Mouse (Mus musculus): ENCODE measurements around the gene Lrpprc. TPM values are rescaled to one million over a fixed set of nuclear protein-coding genes. Genes with fewer than 3 reads are reported as not detected.

Gene Lrpprc
- polyA plus RNA-seq, 1 experiment from 2014 or later = 54.8 TPM

DNA sequence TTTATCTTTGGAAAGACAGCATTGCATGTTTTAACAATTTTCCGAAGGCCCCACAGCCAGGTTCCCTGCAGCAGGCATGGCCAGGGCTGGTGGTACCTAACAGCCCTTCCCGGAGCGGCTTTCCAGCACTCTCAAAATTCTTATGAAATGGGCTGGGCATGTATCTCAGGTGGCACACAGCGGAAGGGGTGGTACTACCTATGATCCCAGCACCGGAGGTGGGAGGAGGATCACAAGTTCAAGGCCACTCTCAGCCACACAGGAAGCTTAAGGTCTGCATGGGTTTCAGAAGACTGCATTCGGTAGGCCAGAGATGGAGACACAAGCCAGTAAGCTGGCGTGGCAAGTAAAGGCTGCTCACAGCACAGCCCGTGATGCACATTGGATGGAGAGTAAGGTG lies 31.6 kb downstream of the Lrpprc start:
- Histone ChIP-seq H3K27me3 (replicated peaks) (no peaks in the 10 kb centered on the region), H3K4me3 (no peak overlapping the region), H3K36me3 (peaks cover 58% of the 10 kb centered on the region), H3K4me1 (no peaks in the 10 kb centered on the region), H3K9me3 (no peaks in the 10 kb centered on the region), H3K4me2 (no peak overlapping the region), H3K9ac (no peak overlapping the region), H3K27ac (replicated peaks) (no peak overlapping the region)
- WGBS = 83% methylated on average over 8 of the region's 8 CpGs
- no peak for ATAC-seq (ENCODE audit: extremely low read depth, insufficient number of reproducible peaks, low FRiP score, low TSS enrichment)

DNA sequence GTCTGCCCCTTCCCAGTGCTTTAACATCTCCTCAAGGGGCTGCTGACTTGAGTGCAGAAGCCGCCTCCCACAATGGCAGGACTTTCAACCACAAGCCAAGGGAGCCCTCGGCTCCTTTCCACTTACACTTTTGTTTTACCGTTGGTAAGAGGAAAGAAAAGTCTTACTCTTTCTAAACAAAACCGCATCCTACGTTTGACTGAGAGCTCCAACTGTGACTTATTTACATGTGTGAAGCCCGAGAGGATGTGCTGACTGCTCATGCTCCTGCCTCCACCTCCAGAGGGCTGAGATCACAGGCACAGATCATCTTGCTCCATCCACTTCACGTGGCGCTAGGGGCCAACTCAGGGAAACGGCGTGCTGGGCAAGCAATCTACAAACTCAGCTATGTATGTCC lies 32.2 kb downstream of the Lrpprc start:
- Histone ChIP-seq H3K36me3 (peaks cover 55% of the 10 kb centered on the region), H3K27ac (replicated peaks) (no peak overlapping the region), H3K4me2 (no peak overlapping the region), H3K9ac (no peak overlapping the region), H3K27me3 (replicated peaks) (no peaks in the 10 kb centered on the region), H3K9me3 (no peaks in the 10 kb centered on the region), H3K4me3 (no peak overlapping the region), H3K4me1 (no peaks in the 10 kb centered on the region)
- WGBS = 43% methylated on average over 10 of the region's 10 CpGs
- ATAC-seq (ENCODE audit: extremely low read depth, insufficient number of reproducible peaks, low FRiP score, low TSS enrichment) = no peak

DNA sequence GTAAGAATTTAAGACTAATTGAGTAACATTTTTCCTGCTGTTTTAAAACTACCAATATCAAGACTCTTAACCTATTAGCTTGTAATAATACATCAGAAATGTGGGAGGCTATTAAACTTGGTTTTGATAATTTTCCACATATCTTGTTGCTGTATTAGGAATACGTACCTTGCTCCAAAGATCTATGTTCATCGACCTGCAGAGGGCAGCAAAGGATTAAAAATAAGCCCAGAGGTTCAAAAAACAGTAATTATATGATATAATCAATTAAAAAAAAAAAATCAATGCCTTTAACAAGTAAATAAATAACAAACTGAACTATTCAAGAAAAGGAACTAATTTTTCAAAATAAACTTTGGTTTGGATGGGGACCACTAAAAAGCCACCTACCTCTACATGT lies 34.5 kb downstream of the Lrpprc start:
- H3K4me2 ChIP-seq = no peak overlapping the region
- no peak overlapping the region for H3K9ac ChIP-seq
- H3K4me3 ChIP-seq = no peak overlapping the region
- no peak overlapping the region for H3K27ac ChIP-seq (replicated peaks)
- peaks cover 8% of the 10 kb centered on the region; the same call in 1 of the 2 replicates for H3K4me1 ChIP-seq
- H3K27me3 ChIP-seq (replicated peaks) = no peaks in the 10 kb centered on the region
- no peaks in the 10 kb centered on the region for H3K9me3 ChIP-seq
- no peak for ATAC-seq (ENCODE audit: extremely low read depth, insufficient number of reproducible peaks, low FRiP score, low TSS enrichment)
- H3K36me3 ChIP-seq = peaks cover 49% of the 10 kb centered on the region
- WGBS = 61% methylated on average over 2 of the region's 2 CpGs

DNA sequence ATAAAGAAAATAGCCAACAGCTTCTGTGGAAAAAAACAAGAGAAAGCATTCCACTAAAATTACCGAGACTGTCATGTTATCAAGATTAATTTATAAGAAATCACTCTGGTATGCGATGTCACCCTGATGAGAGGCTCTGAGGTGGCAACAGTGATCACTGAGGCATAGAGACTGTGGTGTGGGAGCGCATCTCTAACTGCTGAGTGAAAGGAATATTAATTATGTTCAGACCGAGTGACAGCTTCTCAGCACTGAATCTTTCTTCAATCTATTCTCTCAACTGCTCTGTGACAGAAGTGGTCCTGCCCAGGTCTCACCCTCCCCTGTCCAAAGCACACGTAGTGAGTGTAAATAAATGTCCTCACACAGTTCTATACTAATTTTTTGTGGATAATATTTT lies 37.1 kb downstream of the Lrpprc start:
- H3K27me3 ChIP-seq (replicated peaks) = no peaks in the 10 kb centered on the region
- no peak overlapping the region for H3K4me3 ChIP-seq
- no peak overlapping the region for H3K9ac ChIP-seq
- no peak overlapping the region for H3K27ac ChIP-seq (replicated peaks)
- no peak overlapping the region for H3K4me2 ChIP-seq
- no peak for ATAC-seq (ENCODE audit: extremely low read depth, insufficient number of reproducible peaks, low FRiP score, low TSS enrichment)
- no peaks in the 10 kb centered on the region for H3K9me3 ChIP-seq
- 88% methylated on average over 5 of the region's 5 CpGs for WGBS
- H3K4me1 ChIP-seq = peaks cover 12% of the 10 kb centered on the region; the same call in 1 of the 2 replicates
- peaks cover 53% of the 10 kb centered on the region for H3K36me3 ChIP-seq

DNA sequence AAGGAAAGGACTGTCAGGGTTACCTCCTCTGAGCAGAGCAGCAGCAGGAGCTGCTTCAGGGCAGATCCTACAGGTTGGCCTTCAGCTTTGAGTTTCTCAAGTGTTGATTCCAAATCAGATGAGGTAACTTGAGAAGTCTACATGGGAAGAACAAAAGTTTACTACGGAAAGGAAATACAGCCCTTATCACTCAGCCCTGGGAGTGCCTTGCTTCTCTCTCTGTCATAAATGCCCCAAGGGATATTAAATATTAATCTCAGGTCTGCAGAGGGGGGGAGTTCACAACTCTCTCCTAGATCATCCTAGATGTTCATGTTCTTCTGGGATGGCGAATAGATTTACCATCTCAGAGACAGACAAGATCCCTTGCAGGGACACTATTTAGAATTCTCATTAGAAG lies 38.3 kb downstream of the Lrpprc start:
- H3K4me3 ChIP-seq = no peak overlapping the region
- H3K27me3 ChIP-seq (replicated peaks) = no peaks in the 10 kb centered on the region
- H3K4me1 ChIP-seq = peaks cover 12% of the 10 kb centered on the region; the same call in 1 of the 2 replicates
- peaks cover 58% of the 10 kb centered on the region for H3K36me3 ChIP-seq
- ATAC-seq (ENCODE audit: extremely low read depth, insufficient number of reproducible peaks, low FRiP score, low TSS enrichment) = no peak
- H3K9me3 ChIP-seq = no peaks in the 10 kb centered on the region
- 72% methylated on average over 2 of the region's 2 CpGs for WGBS
- no peak overlapping the region for H3K4me2 ChIP-seq
- no peak overlapping the region for H3K9ac ChIP-seq
- 0 out of 2 replicates have a peak overlapping the region, but pooled peaks have one; percentile 17 for H3K27ac ChIP-seq (replicated peaks)

DNA sequence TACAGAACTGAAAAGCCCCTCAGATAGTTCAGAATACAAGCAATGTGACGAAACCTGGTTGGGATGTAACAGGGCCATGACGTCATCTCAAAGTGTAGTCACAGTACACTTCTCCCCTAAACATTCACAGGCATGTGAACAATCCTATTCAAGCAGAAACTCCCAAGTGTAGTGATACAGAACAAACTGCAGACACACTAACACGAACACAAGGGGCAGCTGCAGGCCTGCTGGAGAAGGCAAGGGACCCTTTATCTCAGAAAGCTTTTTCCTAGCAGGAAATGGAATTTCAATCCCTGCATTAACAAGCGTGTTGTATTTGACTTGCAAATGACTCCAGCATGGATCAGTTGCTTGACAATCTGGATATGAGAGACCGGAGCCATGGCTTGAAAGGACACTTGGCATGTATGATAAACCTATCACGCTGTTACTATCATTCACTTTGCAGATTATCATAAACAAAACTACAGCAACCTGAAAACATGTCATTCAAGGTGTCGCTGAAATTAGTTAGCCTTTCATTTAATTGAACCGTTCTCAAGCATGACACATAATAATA lies 38.9 kb downstream of the Lrpprc start:
- Histone ChIP-seq H3K4me2 (no peak overlapping the region), H3K4me1 (peaks cover 12% of the 10 kb centered on the region; the same call in 1 of the 2 replicates), H3K36me3 (peaks cover 57% of the 10 kb centered on the region), H3K27ac (replicated peaks) (no peak overlapping the region), H3K9me3 (no peaks in the 10 kb centered on the region), H3K9ac (no peak overlapping the region), H3K4me3 (no peak overlapping the region), H3K27me3 (replicated peaks) (no peaks in the 10 kb centered on the region)
- WGBS = 57% methylated on average over 8 of the region's 8 CpGs
- no peak for ATAC-seq (ENCODE audit: extremely low read depth, insufficient number of reproducible peaks, low FRiP score, low TSS enrichment)

DNA sequence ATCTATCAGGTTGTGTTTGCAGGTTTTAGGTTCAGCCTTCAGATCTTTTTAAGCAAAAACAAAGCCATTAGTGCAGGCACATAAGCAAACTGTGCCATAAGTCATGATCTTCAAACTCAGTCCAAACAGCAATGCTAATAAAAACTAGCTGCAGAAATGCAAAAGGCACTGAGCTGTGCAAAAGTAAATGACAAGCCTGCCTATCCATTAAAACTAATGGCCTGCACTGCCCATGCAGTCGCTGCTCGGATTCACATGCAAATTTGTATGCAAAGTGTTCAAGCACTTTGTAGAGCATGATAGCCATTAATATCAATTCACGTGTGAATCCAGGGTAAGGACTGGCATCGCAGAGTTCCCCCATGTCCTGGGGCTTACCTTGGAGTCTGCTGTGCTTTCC lies 40.5 kb downstream of the Lrpprc start:
- peaks cover 63% of the 10 kb centered on the region for H3K36me3 ChIP-seq
- no peak for ATAC-seq (ENCODE audit: extremely low read depth, insufficient number of reproducible peaks, low FRiP score, low TSS enrichment)

DNA sequence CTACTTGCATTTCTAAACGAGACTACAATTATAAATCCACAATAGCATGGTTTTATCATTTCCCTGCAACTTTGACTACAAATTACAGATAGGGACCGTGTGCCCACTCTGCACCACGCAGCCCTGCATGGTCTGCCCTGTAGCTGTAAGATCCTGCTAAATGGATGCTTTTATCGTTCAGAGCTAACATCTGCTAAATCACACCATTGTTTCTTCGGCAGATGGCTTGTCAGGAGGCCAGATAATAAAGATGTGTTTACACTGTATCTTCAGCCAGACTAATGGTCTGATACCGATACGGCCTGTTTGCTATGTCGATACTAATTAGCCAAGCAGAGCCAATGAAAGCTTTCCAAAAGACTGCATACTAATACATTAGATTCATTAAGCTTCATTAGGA lies 41.3 kb downstream of the Lrpprc start:
- Histone ChIP-seq H3K36me3 (peaks cover 62% of the 10 kb centered on the region), H3K27ac (replicated peaks) (no peak overlapping the region), H3K9ac (no peak overlapping the region), H3K4me3 (no peak overlapping the region), H3K27me3 (replicated peaks) (no peaks in the 10 kb centered on the region), H3K4me1 (peaks cover 13% of the 10 kb centered on the region; the same call in 1 of the 2 replicates), H3K9me3 (no peaks in the 10 kb centered on the region), H3K4me2 (no peak overlapping the region)
- 70% methylated on average over 8 of the region's 8 CpGs for WGBS
- no peak for ATAC-seq (ENCODE audit: extremely low read depth, insufficient number of reproducible peaks, low FRiP score, low TSS enrichment)

More for the DNA sequence above, 40.5 kb downstream of the Lrpprc start:
- Histone ChIP-seq H3K9me3 (no peaks in the 10 kb centered on the region), H3K27me3 (replicated peaks) (no peaks in the 10 kb centered on the region), H3K4me2 (no peak overlapping the region), H3K4me3 (no peak overlapping the region), H3K9ac (no peak overlapping the region), H3K4me1 (peaks cover 12% of the 10 kb centered on the region; the same call in 1 of the 2 replicates), H3K27ac (replicated peaks) (no peak overlapping the region)
- WGBS = 92% methylated on average over 4 of the region's 4 CpGs

DNA sequence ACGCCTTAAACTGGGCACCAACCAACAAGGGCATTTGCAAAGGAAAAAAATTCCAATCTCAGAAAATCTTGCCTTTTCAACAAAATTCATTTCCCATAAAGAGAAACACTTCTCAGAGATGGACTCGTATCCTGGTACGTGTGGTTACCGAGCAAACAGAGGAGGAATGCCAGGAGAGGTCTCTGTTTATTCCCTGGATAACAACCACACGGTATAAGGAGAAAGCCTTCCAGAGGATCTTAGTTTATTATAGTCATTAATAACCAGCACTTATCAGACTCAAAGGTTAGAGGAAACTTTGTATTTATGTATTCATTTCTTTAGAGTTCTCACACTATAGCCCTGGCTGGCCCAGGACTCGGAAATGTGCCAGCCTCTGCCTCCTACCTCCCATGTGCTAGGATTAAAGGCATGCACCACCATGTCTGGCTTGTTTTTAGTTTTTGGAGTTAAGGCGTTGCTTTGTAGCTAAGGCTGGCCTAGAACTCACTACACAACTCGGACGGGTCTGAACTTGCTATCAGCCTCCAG lies 42.4 kb downstream of the Lrpprc start:
- ATAC-seq (ENCODE audit: extremely low read depth, insufficient number of reproducible peaks, low FRiP score, low TSS enrichment) = no peak
- Histone ChIP-seq H3K4me1 (peaks cover 18% of the 10 kb centered on the region), H3K27me3 (replicated peaks) (no peaks in the 10 kb centered on the region), H3K4me2 (no peak overlapping the region), H3K27ac (replicated peaks) (no peak overlapping the region), H3K4me3 (no peak overlapping the region), H3K9ac (no peak overlapping the region), H3K36me3 (peaks cover 56% of the 10 kb centered on the region), H3K9me3 (no peaks in the 10 kb centered on the region)
- WGBS = 85% methylated on average over 9 of the region's 9 CpGs

DNA sequence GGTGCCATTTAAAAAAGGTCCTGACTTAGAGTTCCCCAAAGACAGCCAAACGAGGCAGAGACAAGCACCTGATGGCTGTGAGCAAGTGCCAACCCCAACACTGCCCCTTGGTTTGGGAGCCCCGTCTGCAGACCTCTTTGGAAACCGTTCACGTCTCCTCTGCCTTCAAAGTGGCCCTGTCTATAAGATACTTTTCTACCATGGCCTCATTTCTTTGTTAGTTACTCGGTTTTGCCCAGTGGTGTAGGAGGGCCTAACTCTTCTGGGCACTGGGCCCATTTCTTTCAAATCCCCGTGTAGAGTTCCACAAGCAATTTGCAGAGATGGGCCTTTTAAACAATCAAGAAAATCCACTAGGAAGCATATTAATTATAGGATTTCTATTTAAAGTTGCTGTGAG lies 43.4 kb downstream of the Lrpprc start:
- H3K4me2 ChIP-seq = no peak overlapping the region
- 74% methylated on average over 6 of the region's 6 CpGs for WGBS
- no peak for ATAC-seq (ENCODE audit: extremely low read depth, insufficient number of reproducible peaks, low FRiP score, low TSS enrichment)

DNA sequence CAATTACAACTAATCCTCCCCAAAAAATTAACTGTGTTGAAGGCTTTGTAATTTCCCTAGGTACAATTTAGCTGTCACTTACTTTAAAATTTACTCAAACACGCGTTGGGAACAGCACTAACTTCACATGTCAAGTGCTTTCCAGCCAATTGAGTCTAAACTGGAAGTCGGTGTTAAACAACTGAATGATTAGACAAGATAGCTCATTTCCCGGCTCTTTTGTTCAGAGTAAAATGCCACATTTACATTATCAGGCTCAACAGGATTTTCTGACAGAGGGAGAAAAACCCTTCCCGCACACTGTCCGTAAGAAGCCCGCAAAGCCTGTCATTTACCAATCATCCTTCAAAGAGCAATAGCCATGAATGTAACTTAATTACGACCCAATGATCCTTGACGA lies 45.6 kb downstream of the Lrpprc start:
- no peak for ATAC-seq (ENCODE audit: extremely low read depth, insufficient number of reproducible peaks, low FRiP score, low TSS enrichment)
- WGBS = 64% methylated on average over 9 of the region's 9 CpGs
- peaks cover 36% of the 10 kb centered on the region for H3K36me3 ChIP-seq
- no peaks in the 10 kb centered on the region for H3K27me3 ChIP-seq (replicated peaks)
- no peak overlapping the region for H3K4me2 ChIP-seq
- H3K4me1 ChIP-seq = peaks cover 18% of the 10 kb centered on the region
- H3K4me3 ChIP-seq = no peak overlapping the region
- no peak overlapping the region for H3K9ac ChIP-seq
- H3K9me3 ChIP-seq = no peaks in the 10 kb centered on the region
- no peak overlapping the region for H3K27ac ChIP-seq (replicated peaks)

More for the DNA sequence above, 43.4 kb downstream of the Lrpprc start:
- H3K4me1 ChIP-seq = peaks cover 24% of the 10 kb centered on the region
- peaks cover 50% of the 10 kb centered on the region for H3K36me3 ChIP-seq
- H3K4me3 ChIP-seq = no peak overlapping the region
- no peaks in the 10 kb centered on the region for H3K27me3 ChIP-seq (replicated peaks)
- H3K9me3 ChIP-seq = no peaks in the 10 kb centered on the region
- no peak overlapping the region for H3K9ac ChIP-seq
- no peak overlapping the region for H3K27ac ChIP-seq (replicated peaks)

DNA sequence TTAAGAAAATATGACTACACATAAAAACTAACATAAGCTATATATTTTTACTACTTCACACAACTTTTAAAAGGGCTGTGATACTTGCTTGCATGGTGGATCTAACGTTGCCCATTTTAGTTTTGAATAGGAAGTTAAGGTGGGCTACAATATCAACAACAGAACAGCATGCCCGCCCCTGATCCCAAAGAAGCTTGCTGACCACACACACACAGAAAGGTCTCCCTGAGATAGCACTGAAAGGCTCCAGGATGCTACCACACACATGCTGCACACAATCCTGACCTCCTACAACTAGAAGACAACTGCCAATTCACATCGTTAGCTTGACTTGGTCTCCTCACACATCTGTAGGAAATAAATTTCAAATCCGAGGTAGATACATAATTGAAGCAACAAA lies 46.3 kb downstream of the Lrpprc start:
- H3K4me1 ChIP-seq = peaks cover 18% of the 10 kb centered on the region
- no peak overlapping the region for H3K4me2 ChIP-seq
- no peaks in the 10 kb centered on the region for H3K9me3 ChIP-seq
- no peak for ATAC-seq (ENCODE audit: extremely low read depth, insufficient number of reproducible peaks, low FRiP score, low TSS enrichment)
- H3K27ac ChIP-seq (replicated peaks) = no peak overlapping the region
- peaks cover 35% of the 10 kb centered on the region for H3K36me3 ChIP-seq
- H3K27me3 ChIP-seq (replicated peaks) = no peaks in the 10 kb centered on the region
- H3K4me3 ChIP-seq = no peak overlapping the region
- H3K9ac ChIP-seq = no peak overlapping the region
- WGBS = 70% methylated on average over 4 of the region's 4 CpGs

Measured in heart, embryonic 13.5 days (tissue).